Mouse (Mus musculus): ENCODE results near the gene Mef2b.

The Mef2b gene

DNA sequence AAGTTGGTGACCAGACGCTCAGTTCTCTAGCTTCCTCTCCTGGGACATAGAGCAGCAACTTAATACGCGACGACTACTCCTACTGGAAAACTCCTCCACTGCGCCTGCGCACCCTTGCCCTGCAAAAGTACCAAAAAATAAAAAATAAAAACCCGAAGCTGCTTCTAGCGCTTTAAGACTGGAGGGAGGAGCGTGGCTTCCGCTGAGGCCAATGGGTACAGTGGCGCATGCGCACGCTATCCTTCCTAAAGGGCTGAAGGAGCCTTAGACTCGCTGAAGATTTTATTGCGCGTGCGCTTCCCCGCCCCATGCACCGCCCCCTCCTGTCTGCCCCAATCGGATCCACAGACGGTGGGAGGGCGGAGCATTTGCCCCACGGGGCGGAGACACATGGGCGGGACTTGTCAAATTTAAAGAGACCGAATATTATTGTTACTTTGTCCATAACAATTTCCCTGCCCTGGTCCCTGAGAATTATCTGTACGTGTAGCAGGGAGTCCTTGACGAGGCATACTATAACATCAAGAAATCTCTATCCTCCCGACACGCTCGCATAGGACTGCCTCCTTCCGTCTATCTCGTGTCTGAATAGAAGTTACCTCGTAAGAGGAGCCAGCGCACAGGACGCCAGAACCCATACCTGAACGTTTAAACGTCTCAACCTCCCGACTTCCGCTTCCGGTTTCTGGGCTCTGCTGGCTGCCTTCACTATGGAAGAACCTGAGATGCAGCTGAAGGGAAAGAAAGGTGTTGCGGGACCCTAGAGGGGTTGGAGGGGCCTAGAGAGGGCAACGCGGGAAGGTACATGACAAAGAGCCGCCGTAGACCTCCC lies at the start of gene Mef2b, which contains the start of the genes Rfxank and Borcs8:
TSS of gene Mef2b (plus strand) at position 686 of the 832 bp plus-strand sequence.
TSS of gene Rfxank (minus strand) at position 129 of the 832 bp plus-strand sequence.
TSS of gene Borcs8 (plus strand) at position 474 of the 832 bp plus-strand sequence.
- DNase-seq (ENCODE audit: low spot score in 2 of 2), result peak; percentile 98

DNA sequence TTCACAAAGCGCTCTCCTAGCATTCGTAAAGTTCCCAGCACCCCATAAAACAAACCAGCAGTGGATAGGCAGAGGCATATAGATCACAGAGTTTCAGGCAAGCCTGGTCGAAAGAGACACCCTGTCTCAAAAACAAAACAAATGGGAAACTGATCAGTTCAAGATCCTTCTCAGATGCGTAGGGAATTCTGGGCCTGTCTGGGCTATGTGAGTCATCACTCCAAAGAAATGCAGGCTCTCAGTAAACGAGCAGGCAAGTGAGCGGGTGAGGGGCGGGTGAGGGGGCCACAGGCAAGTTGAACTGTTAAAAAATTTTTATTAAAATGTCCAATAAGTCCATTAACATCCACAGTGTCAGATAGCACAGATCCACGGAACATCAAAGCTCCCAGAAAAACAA lies 46.7 kb upstream of the Mef2b start:
- DNase-seq (ENCODE audit: low spot score in 2 of 2), result no peak

DNA sequence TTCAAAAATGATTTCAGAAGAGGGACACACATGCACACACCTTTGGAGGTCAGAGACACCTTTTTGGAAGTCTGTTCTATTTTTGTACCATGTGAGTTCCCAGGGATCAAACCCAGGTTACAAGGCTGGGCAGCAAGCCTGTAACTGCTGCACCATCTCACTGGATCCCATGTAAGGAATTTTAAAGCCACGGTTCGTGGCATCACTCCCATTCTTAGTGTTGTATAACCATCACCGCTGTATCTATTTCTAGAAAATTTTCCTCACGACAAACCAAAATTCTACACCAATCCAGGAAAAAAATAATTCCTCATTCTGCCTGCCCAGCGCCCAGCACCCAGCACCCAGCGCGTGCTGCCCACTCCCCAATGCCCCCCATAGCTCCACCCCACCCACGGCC lies 40.2 kb upstream of the Mef2b start:
- peak in 1 of 2 experiments; percentile 82 for DNase-seq (ENCODE audit: low spot score in 2 of 2)

DNA sequence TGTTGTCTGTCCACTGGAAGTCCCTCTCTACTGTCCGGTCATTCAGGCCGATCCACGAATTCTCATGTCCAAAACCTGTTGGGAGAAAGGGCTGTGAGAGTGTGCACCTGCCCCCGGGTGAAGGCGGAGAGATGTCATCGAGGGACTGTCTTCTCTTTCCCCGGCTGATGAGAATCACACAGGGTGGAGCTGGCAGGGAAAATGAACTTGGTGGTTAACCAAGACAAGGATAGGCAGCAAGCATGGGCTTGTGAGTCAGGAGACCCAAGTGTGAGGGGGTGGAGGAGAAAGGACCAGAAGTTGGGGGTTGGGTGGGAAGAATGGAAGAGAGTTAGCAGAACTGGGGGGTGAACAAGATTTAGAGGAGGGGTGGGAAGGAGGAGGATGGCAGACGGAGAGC lies 39.3 kb upstream of the Mef2b start:
- no peak for DNase-seq (ENCODE audit: low spot score in 2 of 2)

DNA sequence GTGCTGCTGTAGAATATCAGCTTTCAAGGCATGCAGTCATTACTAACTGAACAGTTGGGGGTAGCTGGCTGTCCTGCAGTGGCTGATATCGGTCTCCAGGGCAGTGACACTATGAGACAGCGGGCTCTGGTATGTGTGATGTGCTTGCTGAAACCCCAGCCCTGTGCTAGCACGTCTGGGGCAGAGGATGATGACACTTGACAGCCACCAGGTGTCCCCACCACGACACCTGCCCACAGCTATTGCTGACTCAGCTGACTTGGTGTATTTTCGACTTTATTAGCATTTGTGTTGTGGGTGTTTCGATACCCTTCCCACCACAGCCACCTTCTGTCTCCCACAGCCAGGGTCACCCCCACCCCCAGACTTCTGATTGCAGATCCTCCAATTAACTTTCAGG lies 35.0 kb upstream of the Mef2b start:
- no peak for DNase-seq (ENCODE audit: low spot score in 2 of 2)

DNA sequence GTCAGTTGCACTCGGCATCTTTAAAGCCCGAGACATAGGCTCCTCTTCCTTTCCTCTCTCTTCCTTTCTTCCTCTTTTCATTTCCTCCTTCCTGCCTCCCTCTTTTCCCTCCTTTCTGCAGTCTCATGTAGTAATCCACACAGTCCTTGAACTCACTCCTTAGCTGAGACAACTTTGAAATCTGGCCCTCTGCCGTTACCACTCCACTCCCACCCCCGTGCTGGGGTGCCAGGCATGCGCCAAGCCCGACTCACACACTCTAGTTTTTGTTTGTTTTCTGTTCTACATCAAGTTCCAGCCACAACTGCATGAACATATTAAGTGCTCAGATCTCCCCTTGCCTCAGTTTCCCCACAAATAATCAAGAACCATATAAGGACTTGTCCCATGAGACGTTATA lies 34.6 kb upstream of the Mef2b start:
- no peak for DNase-seq (ENCODE audit: low spot score in 2 of 2)

DNA sequence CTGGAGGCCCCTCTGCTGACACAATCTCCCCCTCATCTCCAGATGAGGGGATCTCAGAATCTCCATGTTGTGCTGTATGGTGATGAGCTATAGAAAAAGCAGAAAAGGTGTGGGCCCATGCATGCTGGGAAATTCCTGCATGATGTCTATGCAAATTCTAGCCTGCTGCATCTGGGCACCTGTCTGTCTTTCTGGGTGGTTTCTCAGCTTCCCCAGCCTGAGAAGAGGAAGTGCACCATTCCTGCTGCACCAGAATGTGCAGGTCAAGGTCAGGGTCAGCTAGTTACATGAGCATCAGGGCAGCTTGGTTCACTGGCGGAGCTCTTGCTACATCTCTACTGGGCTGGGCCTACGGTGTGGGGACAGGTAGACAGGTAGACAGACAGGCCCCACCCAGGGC lies 29.1 kb upstream of the Mef2b start:
- DNase-seq (ENCODE audit: low spot score in 2 of 2), result no peak

DNA sequence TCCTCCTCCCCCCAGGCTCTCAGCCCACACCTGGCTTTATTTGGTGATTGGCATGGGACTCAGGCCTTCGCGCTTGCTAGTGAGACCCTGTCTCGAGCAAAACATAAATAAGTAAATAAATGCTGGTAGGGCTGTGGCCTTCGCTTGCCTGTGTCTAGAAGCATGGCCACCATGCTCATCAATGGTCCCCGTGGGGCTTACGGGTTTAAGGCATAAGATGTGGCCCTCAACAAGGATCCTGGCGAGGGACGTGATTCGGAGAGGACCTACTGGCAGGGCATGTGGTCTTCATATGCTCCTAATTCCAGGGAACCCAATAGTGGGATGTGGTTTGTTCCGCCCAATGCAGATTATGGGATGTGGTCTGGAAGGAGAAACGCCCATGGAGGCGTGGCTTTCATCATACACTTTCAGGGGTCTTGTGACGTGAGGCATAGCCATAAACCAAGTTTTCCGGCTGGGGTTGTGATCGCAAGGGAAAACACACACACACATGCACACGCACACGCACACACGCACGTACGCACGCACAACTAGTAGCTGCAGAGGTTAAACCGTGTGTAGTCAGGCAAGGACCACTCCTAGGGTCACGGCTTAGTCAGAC lies 28.2 kb upstream of the Mef2b start:
- DNase-seq (ENCODE audit: low spot score in 2 of 2), result no peak

DNA sequence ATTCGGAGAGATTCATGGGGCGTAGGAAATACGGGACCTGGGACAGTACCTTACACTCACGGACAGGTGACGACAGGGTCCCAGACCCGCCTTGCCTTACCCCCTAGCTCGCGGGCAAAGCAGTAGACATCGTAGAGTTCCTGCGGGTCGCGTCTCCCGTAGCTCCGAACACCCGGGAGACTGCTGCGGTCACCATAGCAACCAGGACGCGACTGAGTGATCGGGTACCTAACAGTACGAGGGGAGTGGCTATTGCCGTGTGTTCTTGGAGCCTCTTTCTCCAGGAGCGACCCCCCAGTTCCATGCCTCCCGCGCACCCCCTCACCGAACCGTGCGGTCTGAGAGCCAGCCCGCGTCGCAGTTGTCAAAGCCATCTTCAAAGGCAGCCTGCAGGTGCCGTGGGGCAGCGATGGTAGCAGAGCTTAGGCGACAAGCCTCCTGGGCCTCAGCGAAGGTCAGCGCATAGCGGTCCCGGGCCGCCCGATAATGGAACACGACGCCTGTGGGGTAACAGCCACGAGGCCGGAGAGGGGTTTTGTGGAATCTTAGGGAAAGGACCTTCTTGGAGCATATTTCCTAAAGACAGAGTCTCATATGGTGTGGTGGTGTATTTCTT lies 27.0 kb upstream of the Mef2b start:
- no peak for DNase-seq (ENCODE audit: low spot score in 2 of 2)

DNA sequence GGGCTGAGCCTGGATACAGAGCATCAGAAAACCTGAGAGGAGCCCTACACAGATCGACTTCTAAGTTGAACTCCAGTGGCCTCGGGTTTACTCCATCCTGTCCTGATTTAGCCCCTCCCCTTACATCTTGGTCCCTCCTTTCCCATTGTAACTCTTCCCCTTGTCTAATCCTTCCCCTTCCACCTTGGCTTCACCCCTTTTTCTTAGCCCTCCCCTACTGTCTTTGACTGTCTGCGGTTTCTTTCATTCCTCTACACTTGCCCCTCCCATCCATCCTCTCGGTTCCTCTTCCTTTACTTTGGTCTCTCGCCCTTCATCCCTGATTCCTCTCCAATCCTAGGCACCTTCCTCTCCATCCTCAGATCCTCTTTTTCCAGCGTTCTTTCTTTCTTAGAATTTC lies 25.0 kb upstream of the Mef2b start:
- DNase-seq (ENCODE audit: low spot score in 2 of 2), result no peak

DNA sequence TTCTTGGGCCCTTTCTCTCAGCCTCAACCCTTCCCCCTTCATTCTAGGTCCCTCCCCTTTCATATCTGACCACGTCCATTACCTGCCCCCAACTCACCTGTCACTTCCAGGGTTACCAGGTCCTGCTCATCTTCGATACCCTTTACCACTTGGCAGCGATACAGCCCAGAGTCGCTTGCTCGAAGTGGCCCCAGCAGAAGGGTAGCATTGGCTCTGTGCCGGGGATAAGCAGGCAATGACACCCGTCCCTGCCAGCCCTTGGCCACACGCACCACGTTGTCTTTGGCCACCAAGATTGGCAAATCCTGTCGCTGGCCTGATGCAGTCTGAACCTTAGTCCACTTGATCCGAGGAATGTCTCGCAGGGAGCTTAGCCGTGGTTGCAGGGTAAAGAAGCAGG lies 24.6 kb upstream of the Mef2b start:
- DNase-seq (ENCODE audit: low spot score in 2 of 2), result no peak

DNA sequence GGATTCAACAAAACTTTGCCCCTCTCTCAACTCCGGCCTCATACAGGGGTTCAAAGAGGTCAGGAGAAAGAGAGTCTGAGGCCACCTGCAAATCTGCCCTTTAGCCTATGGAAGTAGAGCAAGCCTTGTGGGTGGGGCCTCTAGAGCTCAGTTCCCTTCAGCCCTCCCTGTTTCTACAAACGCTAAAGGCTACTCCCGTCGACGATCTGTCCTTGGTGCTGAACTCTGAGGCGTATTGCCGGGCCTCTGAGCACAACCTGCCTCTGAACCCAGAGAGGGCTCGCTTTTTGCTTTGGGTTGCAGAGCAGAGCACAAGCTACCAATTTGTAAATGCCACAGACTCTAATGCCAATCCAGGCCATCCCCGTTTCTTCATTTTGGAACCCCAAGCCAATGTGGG lies 21.9 kb upstream of the Mef2b start:
- DNase-seq (ENCODE audit: low spot score in 2 of 2), result no peak

DNA sequence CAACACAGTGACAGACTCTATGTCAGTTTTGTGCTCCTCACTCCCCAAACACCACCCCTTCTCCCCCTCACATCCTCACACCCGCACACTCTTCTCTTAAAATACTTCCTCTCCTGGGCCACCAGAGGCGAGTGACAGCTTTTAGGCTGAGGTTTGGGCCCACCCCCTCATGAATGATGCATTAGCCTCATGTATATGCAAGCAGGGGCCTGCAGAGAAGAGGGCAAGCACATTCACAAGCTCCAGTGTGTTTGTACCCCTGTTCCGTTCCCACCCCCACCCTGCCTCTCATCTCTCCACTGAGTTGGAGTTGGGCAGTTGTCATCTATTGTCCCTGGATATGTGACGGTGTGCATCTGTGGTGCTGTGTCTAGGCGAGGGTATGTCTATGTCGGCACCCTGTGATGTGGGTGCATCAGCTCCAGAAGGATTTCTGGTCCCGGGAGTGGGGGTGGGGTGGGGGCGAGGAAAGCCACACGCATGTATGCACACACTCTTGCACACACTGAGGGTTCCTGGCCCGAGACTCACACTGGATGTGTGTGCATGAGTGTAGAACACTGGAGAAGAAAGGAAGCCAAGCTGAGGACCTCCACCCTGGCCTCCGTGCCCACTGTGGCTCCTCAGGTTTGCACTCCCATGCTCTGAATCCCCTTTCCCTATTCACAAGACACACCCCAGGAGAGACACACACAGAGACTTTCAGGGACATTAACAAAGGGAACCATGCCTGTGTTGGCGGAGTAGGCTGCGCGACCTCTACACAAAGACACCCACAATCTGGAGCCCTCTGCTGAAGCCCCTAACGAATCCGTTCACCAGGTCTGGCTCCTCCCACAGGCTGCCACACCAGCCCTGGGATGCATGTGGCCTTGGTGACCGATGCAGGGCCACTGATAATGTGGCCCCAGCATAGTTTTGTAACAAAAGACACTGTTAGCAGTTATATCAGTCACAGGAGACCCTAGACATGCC lies 20.5 kb upstream of the Mef2b start:
- DNase-seq (ENCODE audit: low spot score in 2 of 2), result peak; percentile 74 to 86

DNA sequence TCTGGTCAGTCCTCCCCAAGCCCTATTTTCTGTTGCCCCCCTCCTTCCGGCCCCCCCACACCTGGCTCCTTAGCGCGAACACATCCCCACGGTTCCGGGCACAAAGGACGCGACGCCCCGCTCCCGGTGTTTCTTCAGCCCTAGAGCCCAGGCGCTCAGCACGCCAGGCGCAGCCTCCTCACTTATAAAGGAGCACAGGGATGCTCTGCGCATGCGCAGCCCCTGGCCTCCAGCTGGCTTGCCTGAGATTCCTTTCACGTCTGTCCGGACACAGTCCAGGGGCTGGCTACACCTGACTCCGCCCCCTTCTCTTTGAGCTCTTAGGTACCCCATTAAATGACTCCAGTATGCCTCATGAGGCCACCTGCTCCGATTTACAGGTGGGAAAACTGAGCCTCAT lies 18.8 kb upstream of the Mef2b start, which contains the start of gene Ncan:
TSS of gene Ncan (minus strand) at position 207 of the 400 bp plus-strand sequence.
- DNase-seq (ENCODE audit: low spot score in 2 of 2), result peak; percentile 92 to 93

DNA sequence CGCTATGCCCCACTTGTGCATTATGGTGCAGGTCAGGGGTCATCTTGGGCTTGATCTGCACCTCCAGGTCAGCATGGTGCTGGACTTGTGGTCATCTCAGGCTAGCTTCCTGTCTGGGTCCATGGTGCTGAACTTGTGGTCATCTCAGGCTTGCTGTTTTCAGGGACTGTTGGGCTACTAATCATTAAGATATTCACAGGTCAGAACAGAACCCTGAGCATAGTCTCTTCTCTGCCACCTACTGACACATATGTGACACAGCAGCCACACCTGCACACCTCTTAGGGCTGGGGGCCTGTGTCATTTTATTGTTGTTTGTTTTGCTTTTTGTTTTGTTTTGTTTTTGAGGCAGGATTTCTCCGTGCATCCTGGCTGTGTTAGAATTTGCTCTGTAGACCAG lies 16.6 kb upstream of the Mef2b start:
- no peak for DNase-seq (ENCODE audit: low spot score in 2 of 2)

DNA sequence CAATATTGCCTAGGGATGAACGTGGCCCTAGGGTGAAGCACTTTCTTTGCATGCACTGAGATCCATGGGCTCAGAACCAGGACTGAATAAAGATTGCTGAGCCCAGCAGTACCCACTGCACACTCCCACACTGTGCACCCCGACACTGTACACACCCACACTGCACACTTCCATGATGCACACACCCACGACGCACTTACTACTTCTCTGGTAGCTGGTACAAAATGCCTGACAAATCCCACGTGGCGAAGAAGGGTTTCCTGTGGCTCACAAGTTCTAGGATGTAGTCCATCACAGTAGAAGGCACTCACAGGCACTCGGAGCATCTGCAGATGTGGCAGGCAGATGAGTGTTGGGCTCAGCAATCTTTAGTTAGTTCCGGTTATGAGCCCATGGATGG lies 14.5 kb upstream of the Mef2b start:
- peak in 1 of 2 experiments; percentile 46 for DNase-seq (ENCODE audit: low spot score in 2 of 2)

DNA sequence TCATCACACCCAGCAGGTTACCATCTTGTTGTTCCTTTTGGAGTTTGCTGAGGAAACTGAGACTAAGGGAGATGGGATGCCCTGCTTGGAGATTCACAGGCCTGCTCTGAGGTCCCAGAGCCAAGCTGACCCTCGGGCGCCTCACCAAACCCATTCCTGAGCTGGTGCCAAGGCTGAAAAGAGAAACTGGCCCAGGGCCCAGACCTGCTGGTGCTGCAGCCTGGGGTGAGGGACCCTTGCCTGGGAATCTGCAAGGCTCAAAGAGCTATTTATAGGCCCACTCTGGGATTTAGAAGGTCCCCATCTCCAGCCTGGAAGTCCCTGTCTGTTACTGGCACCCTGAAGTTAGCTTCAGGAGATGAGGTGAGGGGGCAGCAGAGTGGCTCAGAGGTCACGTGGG lies 11.1 kb upstream of the Mef2b start:
- peak; percentile 45 to 67 for DNase-seq (ENCODE audit: low spot score in 2 of 2)

DNA sequence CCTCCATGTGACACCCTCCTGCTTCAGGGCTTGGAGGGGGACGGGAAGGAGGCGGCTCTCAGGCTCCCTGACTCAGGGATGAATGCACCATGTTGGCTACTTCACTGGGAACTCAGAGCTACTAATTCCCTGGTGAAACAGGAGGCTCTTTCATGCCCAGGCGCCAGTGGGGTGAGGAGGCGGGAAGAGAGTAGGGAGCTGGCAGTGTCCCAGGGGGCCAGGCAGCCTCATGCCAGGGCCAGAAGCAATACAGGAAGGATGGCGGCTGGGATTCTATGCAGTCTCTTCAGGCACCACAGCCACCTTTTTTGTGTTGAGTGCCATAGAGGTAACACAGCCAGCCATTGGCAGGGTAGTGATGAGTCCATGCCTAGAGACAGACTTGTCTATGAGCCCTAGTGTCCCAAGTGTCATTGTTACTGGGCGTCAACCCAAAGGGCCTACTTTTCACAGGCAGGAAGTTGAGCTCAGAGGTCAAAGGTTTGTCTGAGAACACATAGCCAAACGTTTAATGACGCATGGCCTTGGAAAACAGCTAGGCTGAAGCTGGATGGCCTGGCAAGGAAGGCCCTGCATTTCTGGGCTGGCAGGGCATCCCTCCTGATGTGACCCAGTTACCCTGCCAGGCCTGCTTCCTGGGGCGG lies 10.1 kb upstream of the Mef2b start:
- peak; percentile 74 to 79 for DNase-seq (ENCODE audit: low spot score in 2 of 2)

DNA sequence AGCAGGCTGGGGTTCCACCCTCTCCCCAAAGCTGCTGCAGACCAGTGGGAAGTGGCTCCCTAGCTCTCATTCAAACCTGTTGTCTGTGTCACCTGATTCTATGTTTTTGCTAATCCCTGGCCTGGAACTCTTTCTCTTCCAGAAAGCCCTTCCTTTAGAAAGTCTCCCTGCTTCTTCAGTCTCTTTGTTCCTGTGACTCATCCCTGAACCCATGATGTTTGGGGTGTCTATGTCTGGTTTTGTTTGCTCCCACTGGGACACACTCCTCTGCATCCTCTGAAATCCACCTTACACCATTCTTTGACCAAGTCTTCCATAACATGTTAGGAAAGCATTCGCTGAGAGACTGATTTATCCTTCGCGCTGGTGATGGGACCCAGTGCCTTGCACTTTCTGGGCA lies 9.4 kb upstream of the Mef2b start:
- DNase-seq (ENCODE audit: low spot score in 2 of 2), result no peak

DNA sequence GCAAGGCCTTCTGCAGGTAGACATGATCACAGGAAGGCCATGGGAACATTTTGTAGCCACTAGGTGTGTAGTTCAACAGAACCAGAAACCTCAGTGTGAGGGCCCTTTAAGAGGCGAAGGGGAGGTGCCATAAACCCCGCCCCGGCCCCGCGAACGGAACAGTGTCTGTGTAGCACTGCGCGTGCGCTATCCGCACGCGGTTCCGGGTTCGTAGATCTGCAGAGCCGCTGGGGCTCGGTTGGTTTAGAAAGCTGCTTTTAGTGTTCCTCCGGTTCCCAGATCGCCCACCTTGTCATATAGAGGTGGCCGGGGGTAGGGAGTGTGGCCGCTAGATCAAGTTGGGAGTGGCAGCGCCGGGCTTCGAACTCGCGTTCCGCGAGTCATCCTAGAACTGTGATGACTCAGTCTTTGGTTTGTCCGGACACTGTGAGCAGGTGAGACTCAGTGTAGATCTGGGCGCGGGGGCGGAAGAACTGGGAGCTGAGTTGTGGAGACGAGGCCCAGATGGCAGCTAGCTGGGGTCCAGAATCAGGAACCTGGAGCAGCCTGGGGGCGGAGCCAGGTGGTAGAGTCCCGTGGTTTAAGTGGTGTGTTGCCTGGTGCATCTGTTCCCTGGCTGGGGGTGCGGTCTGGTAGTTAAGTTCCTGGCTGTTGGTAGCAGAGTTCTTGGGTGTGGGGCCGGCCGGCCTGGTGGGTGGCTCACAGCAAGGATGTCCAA lies 8.2 kb upstream of the Mef2b start, which contains the start of gene Nr2c2ap:
TSS of gene Nr2c2ap (plus strand) at position 168 of the 718 bp plus-strand sequence.
- peak; percentile 76 to 79 for DNase-seq (ENCODE audit: low spot score in 2 of 2)

All from frontal cortex, postnatal 36 days (tissue).